Mouse (Mus musculus): ENCODE results near the gene Commd6. TPM values are rescaled to one million over a fixed set of nuclear protein-coding genes. Genes with fewer than 3 reads are reported as not detected.
"Not testable (repeated sequence)": the region's sequence is repeated elsewhere in the genome, so short reads cannot be mapped to it uniquely, and the experiment has no call there.

Commd6 gene
- total and polyA plus RNA-seq, 3 experiments = 6.5 to 191 (median 75.2) TPM

- no peak for DNase-seq (ENCODE audit: low spot score)
- H3K36me3 ChIP-seq (replicated peaks) = no peaks in the 10 kb centered on the region
- ATAC-seq (ENCODE audit: extremely low read depth, insufficient number of reproducible peaks, low FRiP score, poor library complexity, severe bottlenecking) = no peak
- peaks cover 45% of the 10 kb centered on the region for H3K9me3 ChIP-seq (replicated peaks)
- no peak for TF ChIP-seq GATA1 (IDR thresholded peaks at IDR 0.05; ENCODE audit: borderline replicate concordance, low read length)
- TF ChIP-seq POLR2AphosphoS5 (IDR thresholded peaks at IDR 0.05; ENCODE audit: insufficient replicate concordance, low read depth, low read length) = no peak
- TF ChIP-seq TAL1 (conservative IDR thresholded peaks at IDR 0.05; ENCODE audit: low read depth, low read length) = no peak
- TF ChIP-seq CTCF (IDR thresholded peaks at IDR 0.05; ENCODE audit: low read depth, low read length) = no peak
- TF ChIP-seq GATA2 (IDR thresholded peaks at IDR 0.05; ENCODE audit: borderline replicate concordance, low read depth, low read length) = no peak
- no peak overlapping the region for H3K4me3 ChIP-seq (ENCODE audit: low read depth, low read length)
- no peaks in the 10 kb centered on the region for H3K4me1 ChIP-seq (ENCODE audit: insufficient read depth, low read depth, low read length)
- no peaks in the 10 kb centered on the region for H3K27me3 ChIP-seq (ENCODE audit: insufficient read depth, low read length)
Observed at GRCm38 (mm10) chr14:101591101-101591500, 49.4 kb downstream of the Commd6 start.

- not testable (repeated sequence) for ATAC-seq (ENCODE audit: extremely low read depth, insufficient number of reproducible peaks, low FRiP score, poor library complexity, severe bottlenecking); H3K27me3 ChIP-seq (ENCODE audit: insufficient read depth, low read length); DNase-seq (ENCODE audit: low spot score); H3K4me1 ChIP-seq (ENCODE audit: insufficient read depth, low read depth, low read length); H3K36me3 ChIP-seq (replicated peaks); H3K4me3 ChIP-seq (ENCODE audit: low read depth, low read length)
- peaks cover 37% of the 10 kb centered on the region for H3K9me3 ChIP-seq (replicated peaks)
Observed at GRCm38 (mm10) chr14:101588209-101588991, 52.1 kb downstream of the Commd6 start.

GRCm38 (mm10) chr14:101587366-101588040, 53.0 kb downstream of the Commd6 start:
- not testable (repeated sequence) for H3K4me1 ChIP-seq (ENCODE audit: insufficient read depth, low read depth, low read length); H3K27me3 ChIP-seq (ENCODE audit: insufficient read depth, low read length); DNase-seq (ENCODE audit: low spot score); H3K4me3 ChIP-seq (ENCODE audit: low read depth, low read length); ATAC-seq (ENCODE audit: extremely low read depth, insufficient number of reproducible peaks, low FRiP score, poor library complexity, severe bottlenecking); H3K36me3 ChIP-seq (replicated peaks)
- H3K9me3 ChIP-seq (replicated peaks) = peaks cover 29% of the 10 kb centered on the region

- Histone ChIP-seq H3K27me3 (ENCODE audit: insufficient read depth, low read length) (no peaks in the 10 kb centered on the region), H3K36me3 (replicated peaks) (no peaks in the 10 kb centered on the region), H3K4me1 (ENCODE audit: insufficient read depth, low read depth, low read length) (no peaks in the 10 kb centered on the region), H3K4me3 (ENCODE audit: low read depth, low read length) (no peak overlapping the region), H3K9me3 (replicated peaks) (peaks cover 24% of the 10 kb centered on the region)
- ATAC-seq (ENCODE audit: extremely low read depth, insufficient number of reproducible peaks, low FRiP score, poor library complexity, severe bottlenecking) (no peak), DNase-seq (ENCODE audit: low spot score) (no peak)
- TF ChIP-seq CTCF (IDR thresholded peaks at IDR 0.05; ENCODE audit: low read depth, low read length) (no peak), GATA1 (IDR thresholded peaks at IDR 0.05; ENCODE audit: borderline replicate concordance, low read length) (no peak), TAL1 (conservative IDR thresholded peaks at IDR 0.05; ENCODE audit: low read depth, low read length) (no peak), POLR2AphosphoS5 (IDR thresholded peaks at IDR 0.05; ENCODE audit: insufficient replicate concordance, low read depth, low read length) (no peak), GATA2 (IDR thresholded peaks at IDR 0.05; ENCODE audit: borderline replicate concordance, low read depth, low read length) (no peak)
Observed at GRCm38 (mm10) chr14:101586096-101586495, 54.4 kb downstream of the Commd6 start.

Other genes with a start within 250 kb of the Commd6 start
- gene Tbc1d4, start 31.5 kb downstream of the Commd6 start, total RNA-seq (2014; fragmentation: Nextera tagmentation) = not detected in 2 replicates
- 0.17 and 0.33 TPM in 2 replicates for gene Tbc1d4, start 31.5 kb downstream of the Commd6 start, total RNA-seq (2017)
- not detected in 2 replicates for gene Tbc1d4, start 31.5 kb downstream of the Commd6 start, polyA plus RNA-seq (2012)
- 69.4 and 78.6 TPM in 2 replicates for gene Uchl3, start 13.3 kb upstream of the Commd6 start, total RNA-seq (2014; fragmentation: Nextera tagmentation)
- 78.5 and 80.9 TPM in 2 replicates for gene Uchl3, start 13.3 kb upstream of the Commd6 start, total RNA-seq (2017)
- 20.2 and 23.6 TPM in 2 replicates for gene Uchl3, start 13.3 kb upstream of the Commd6 start, polyA plus RNA-seq (2012)
- gene Gm9922, start 89.1 kb upstream of the Commd6 start, total RNA-seq (2014; fragmentation: Nextera tagmentation) = not detected in 2 replicates
- not detected in 2 replicates for gene Gm9922, start 89.1 kb upstream of the Commd6 start, total RNA-seq (2017)
- not detected in 2 replicates for gene Gm9922, start 89.1 kb upstream of the Commd6 start, polyA plus RNA-seq (2012)
- gene Lmo7, start 89.3 kb upstream of the Commd6 start, total RNA-seq (2014; fragmentation: Nextera tagmentation) = not detected in 2 replicates
- 0.46 and 0.71 TPM in 2 replicates for gene Lmo7, start 89.3 kb upstream of the Commd6 start, total RNA-seq (2017)
- not detected in 2 replicates for gene Lmo7, start 89.3 kb upstream of the Commd6 start, polyA plus RNA-seq (2012)